In the genomic region with DNA sequence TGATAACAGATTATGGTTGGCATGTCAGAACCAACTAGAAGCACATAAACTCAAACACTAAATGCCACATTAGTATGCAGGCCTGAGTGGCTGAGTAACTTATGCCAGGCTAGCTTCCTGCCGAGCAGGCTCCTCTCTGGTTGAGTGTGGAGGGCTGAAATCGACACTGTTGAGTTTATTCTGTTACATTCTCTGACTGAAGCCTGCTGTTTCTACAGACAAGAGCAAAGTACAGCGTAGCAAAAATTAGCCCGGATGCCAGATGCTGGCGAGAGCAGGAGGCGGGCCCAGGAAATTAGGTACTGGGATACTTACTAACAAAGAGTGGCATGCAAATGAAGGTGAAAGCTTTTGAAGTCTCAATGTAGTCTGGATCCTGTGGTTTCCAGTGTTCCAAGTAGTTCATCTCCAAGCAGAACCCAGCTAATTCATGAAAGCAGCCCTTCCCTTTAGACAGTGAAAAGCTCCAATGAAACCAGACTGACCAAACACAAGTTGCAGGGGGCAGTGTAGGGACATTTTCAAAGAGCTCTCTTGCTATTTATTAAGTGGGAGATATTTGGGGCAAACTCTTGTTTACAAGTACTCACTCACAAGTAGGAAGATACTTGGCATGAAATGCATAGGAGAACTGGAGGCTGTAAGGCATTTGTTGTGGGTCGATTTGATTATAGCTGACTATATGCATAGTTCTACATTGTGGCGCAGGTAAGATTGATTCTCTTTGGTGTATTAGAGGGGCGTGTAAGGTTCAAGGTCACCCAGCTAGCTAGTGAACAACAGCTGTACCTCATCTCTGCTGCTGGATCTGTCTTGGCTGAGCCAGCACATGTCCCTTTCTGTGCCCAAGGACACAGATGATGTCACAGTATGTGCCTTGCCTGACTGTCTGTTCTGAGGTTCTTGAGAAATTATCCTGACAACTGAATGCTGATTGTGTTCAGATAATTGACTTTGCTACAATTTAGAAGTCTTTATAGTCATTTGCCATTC, we compare ENCODE assay signal across 11 mouse cellular contexts. TPM values are rescaled to one million over a fixed set of nuclear protein-coding genes. Genes with fewer than 3 reads are reported as not detected.
DNase-seq lines count a peak whose midpoint lies in the region; ATAC-seq and TF ChIP-seq lines count a peak whose summit lies in the region.
"Had no signal": no experiment of that assay in that cellular context is flagged by ENCODE, and none has a peak within 500 bp of the region (broad histone marks: within the 10 kb centered on the region; RNA-seq: fewer than 3 reads in every experiment).

No protein-coding gene starts in this region.

- no peak for ATAC-seq in intestine, embryonic 14.5 days (replicated peaks; ENCODE audit: low FRiP score, low TSS enrichment, low read depth)
- no peak for ATAC-seq in intestine, postnatal 0 days
- ATAC-seq in lung, embryonic 16.5 days (ENCODE audit: low read depth), result peak; percentile 70
- ATAC-seq: intestine, embryonic 15.5 days had no signal

- H3K27me3 ChIP-seq in intestine, embryonic 14.5 days (replicated peaks; ENCODE audit: control insufficient read depth, insufficient read depth, low read length), result peaks cover 17% of the 10 kb centered on the region; the same call in 1 of the 2 replicates
- peaks cover 11% of the 10 kb centered on the region for H3K27me3 ChIP-seq in intestine, postnatal 0 days (replicated peaks; ENCODE audit: control insufficient read depth, insufficient read depth, low read length)
- peaks cover 5% of the 10 kb centered on the region for H3K27me3 ChIP-seq in lung, embryonic 16.5 days (ENCODE audit: control insufficient read depth, insufficient read depth, low read depth, low read length)

- intact Hi-C loops in heart, postnatal 14 days (cut with DNase I), result no loop called here

- H3K27ac ChIP-seq in intestine, embryonic 14.5 days (ENCODE audit: low read depth), result no peak overlapping the region
- H3K27ac ChIP-seq in intestine, postnatal 0 days (ENCODE audit: low read depth, low read length), result no peak overlapping the region
- peak overlapping the region; percentile 54 for H3K27ac ChIP-seq in lung, embryonic 16.5 days (ENCODE audit: low read length)
- H3K27ac ChIP-seq: intestine, embryonic 15.5 days had no signal

- peak; percentile 40 for DNase-seq in intestine, embryonic 14.5 days (ENCODE audit: low spot score)
- no peak for DNase-seq in lung, postnatal 14 days
- peak; percentile 75 for DNase-seq in brain, embryonic 14.5 days (ENCODE audit: low read depth)
- peak; percentile 36 for DNase-seq in kidney, postnatal 14 days
- no peak for DNase-seq in thymus, postnatal 0 days (ENCODE audit: low spot score)
- no peak for DNase-seq in heart, postnatal 14 days
- DNase-seq: cerebellum, adult 11-12 months; thymus, postnatal 14 days had no signal

- no peaks in the 10 kb centered on the region for H3K36me3 ChIP-seq in intestine, embryonic 14.5 days (ENCODE audit: control insufficient read depth, insufficient read depth, low read length)
- no peaks in the 10 kb centered on the region for H3K36me3 ChIP-seq in intestine, postnatal 0 days (ENCODE audit: control insufficient read depth, insufficient read depth)
- H3K36me3 ChIP-seq in lung, embryonic 16.5 days (ENCODE audit: control insufficient read depth, insufficient read depth, low read length), result no peaks in the 10 kb centered on the region
- H3K36me3 ChIP-seq: intestine, embryonic 15.5 days had no signal

- no peak for TF ChIP-seq POLR2A in brain, embryonic 14.5 days (IDR thresholded peaks at IDR 0.05; ENCODE audit: borderline replicate concordance, extremely low read depth, insufficient read depth, insufficient read length, poor library complexity, severe bottlenecking)

- H3K4me2 ChIP-seq in intestine, embryonic 14.5 days (ENCODE audit: low read length), result no peak overlapping the region
- H3K4me2 ChIP-seq in intestine, postnatal 0 days (replicated peaks; ENCODE audit: low read depth), result no peak overlapping the region
- no peak overlapping the region for H3K4me2 ChIP-seq in lung, embryonic 16.5 days (ENCODE audit: low read depth, low read length)
- H3K4me2 ChIP-seq: intestine, embryonic 15.5 days had no signal

- H3K9me3 ChIP-seq in intestine, embryonic 14.5 days (ENCODE audit: control insufficient read depth, low read length), result no peaks in the 10 kb centered on the region
- H3K9me3 ChIP-seq in intestine, postnatal 0 days (ENCODE audit: control insufficient read depth), result no peaks in the 10 kb centered on the region
- H3K9me3 ChIP-seq in lung, embryonic 16.5 days (ENCODE audit: control insufficient read depth, low read length), result no peaks in the 10 kb centered on the region
- H3K9me3 ChIP-seq: intestine, embryonic 15.5 days had no signal

- no peak overlapping the region for H3K4me3 ChIP-seq in intestine, embryonic 14.5 days (ENCODE audit: low read depth, low read length)
- no peak overlapping the region for H3K4me3 ChIP-seq in intestine, postnatal 0 days (ENCODE audit: low read depth, low read length)
- no peak overlapping the region for H3K4me3 ChIP-seq in lung, embryonic 16.5 days (ENCODE audit: low read length)
- H3K4me3 ChIP-seq: intestine, embryonic 15.5 days had no signal

- no peaks in the 10 kb centered on the region for H3K4me1 ChIP-seq in intestine, embryonic 14.5 days (replicated peaks; ENCODE audit: control insufficient read depth, insufficient read depth, low read length)
- no peaks in the 10 kb centered on the region for H3K4me1 ChIP-seq in intestine, postnatal 0 days (replicated peaks; ENCODE audit: control insufficient read depth, insufficient read depth, low read length)
- H3K4me1 ChIP-seq in lung, embryonic 16.5 days (replicated peaks; ENCODE audit: control insufficient read depth, insufficient read depth, low read length), result peaks cover 7% of the 10 kb centered on the region; the same call in 1 of the 2 replicates
- H3K4me1 ChIP-seq: intestine, embryonic 15.5 days had no signal

- no peak overlapping the region for H3K9ac ChIP-seq in intestine, embryonic 14.5 days (ENCODE audit: low read length)
- H3K9ac ChIP-seq in intestine, postnatal 0 days (ENCODE audit: low read depth, low read length), result no peak overlapping the region
- no peak overlapping the region for H3K9ac ChIP-seq in lung, embryonic 16.5 days (ENCODE audit: low read length)
- H3K9ac ChIP-seq: intestine, embryonic 15.5 days had no signal

- TF ChIP-seq CTCF in intestine, postnatal 0 days (IDR thresholded peaks at IDR 0.05; ENCODE audit: low read depth), result no peak
- no peak for TF ChIP-seq CTCF in brain, embryonic 14.5 days (IDR thresholded peaks at IDR 0.05; ENCODE audit: borderline replicate concordance, extremely low read depth, insufficient read depth, insufficient read length)

- WGBS in intestine, embryonic 14.5 days, result 66% methylated on average over 9 of the region's 9 CpGs
- WGBS in intestine, postnatal 0 days, result 69% methylated on average over 9 of the region's 9 CpGs
- 53% methylated on average over 9 of the region's 9 CpGs for WGBS in lung, embryonic 16.5 days

RNA-seq across cellular contexts. Expression of gene Kcnk13, which starts 5.9 kb away (rescaled TPM):
- polyA plus RNA-seq in intestine, embryonic 14.5 days (2014; fragmentation: Nextera tagmentation; extraction: Ambion mirVana), result 0.37 and 0.39 TPM in 2 replicates
- polyA plus RNA-seq in intestine, postnatal 0 days (2015; fragmentation: Nextera tagmentation; extraction: Ambion mirVana), result 0.43 and 0.47 TPM in 2 replicates
- polyA plus RNA-seq in lung, embryonic 16.5 days (2015; fragmentation: Nextera tagmentation; extraction: Ambion mirVana), result 4.0 and 4.9 TPM in 2 replicates
- polyA plus RNA-seq in brain, embryonic 14.5 days (2012; rRNA removed), result 0.41 and 0.48 TPM in 2 replicates
- 0.35 and 0.62 TPM in 2 replicates for polyA plus RNA-seq in thymus, postnatal 0 days (2015; fragmentation: Nextera tagmentation; extraction: Ambion mirVana)
- total RNA-seq in heart, postnatal 14 days (2021), result under 1 TPM; 0.50 to 0.63 TPM

Comparison
In these comparisons a context has a peak if more than half of its experiments do, and no peak if none do; other contexts are left out.
1. DNase-seq: peak in intestine, embryonic 14.5 days (single experiment), brain, embryonic 14.5 days (single experiment) and kidney, postnatal 14 days (single experiment); none in lung, postnatal 14 days (single experiment), thymus, postnatal 0 days (single experiment) and heart, postnatal 14 days (0 of 2).